Mouse (Mus musculus): ENCODE data around the gene Aamp. TPM values are rescaled to one million over a fixed set of nuclear protein-coding genes. Genes with fewer than 3 reads are reported as not detected.

The Aamp gene
- polyA plus RNA-seq, 1 experiment from 2014 or later, result 231 TPM

DNA sequence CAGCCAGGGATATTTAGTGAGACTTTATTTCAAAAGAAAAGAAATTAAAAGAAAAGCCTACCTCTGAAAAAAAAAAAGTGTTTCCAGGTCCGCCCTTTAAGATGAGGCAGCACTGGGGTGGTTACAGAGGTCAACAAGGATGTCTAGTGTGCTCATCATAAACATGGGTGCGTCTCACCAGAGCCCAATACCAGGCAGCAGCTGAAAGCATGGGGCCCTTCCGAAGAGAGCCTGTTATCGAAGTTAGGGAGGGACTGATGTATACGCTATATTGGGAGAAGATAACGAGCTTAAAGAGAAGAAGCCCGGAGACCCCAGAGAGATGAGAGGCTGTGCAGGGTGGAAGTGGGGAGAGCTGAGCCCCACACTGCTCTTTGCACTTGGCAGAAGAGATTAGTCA, 45.4 kb downstream of the Aamp start:
- 63% methylated on average over 7 of the region's 7 CpGs for WGBS
- peak overlapping the region; percentile 16; the same call in 1 of the 2 replicates for H3K4me2 ChIP-seq (ENCODE audit: low read length)
- H3K9ac ChIP-seq (ENCODE audit: low read length), result peak overlapping the region; percentile 23; the same call in 1 of the 2 replicates
- H3K27ac ChIP-seq (ENCODE audit: low read depth, low read length), result no peak overlapping the region
- H3K36me3 ChIP-seq (ENCODE audit: control insufficient read depth, insufficient read depth, low read length), result no peaks in the 10 kb centered on the region
- no peak overlapping the region for H3K4me3 ChIP-seq (ENCODE audit: low read depth, low read length)
- DNase-seq (ENCODE audit: low spot score) (no peak), ATAC-seq (no peak)
- H3K9me3 ChIP-seq (replicated peaks; ENCODE audit: control insufficient read depth, low read length), result no peaks in the 10 kb centered on the region
- no peaks in the 10 kb centered on the region for H3K27me3 ChIP-seq (replicated peaks; ENCODE audit: control insufficient read depth, insufficient read depth, low read length)
- peaks cover 22% of the 10 kb centered on the region for H3K4me1 ChIP-seq (ENCODE audit: control insufficient read depth, insufficient read depth, low read length)

DNA sequence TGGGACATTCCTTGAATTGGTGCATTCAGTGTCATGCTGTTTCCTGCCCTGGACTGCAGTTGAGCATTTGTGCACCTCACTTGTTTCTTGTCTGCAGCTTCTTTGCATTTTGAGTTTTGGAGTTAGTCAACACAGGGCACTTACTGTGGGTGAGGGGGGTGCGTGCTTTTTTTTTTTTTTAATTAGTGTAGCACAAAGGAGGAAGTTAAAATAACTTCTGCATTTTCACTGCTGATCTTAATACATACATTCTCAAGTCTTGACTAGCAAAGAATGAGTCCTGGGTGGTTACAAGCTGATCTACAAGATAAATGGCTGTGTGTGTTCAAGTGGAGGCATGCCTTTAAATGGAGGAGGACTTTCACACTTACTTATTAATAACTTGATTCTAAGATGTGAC, 46.4 kb downstream of the Aamp start:
- H3K4me3 ChIP-seq (ENCODE audit: low read depth, low read length), result peak overlapping the region; percentile 93
- no peaks in the 10 kb centered on the region for H3K27me3 ChIP-seq (replicated peaks; ENCODE audit: control insufficient read depth, insufficient read depth, low read length)
- H3K4me2 ChIP-seq (ENCODE audit: low read length), result peak overlapping the region; percentile 82
- no peak overlapping the region for H3K27ac ChIP-seq (ENCODE audit: low read depth, low read length)
- peaks cover 22% of the 10 kb centered on the region for H3K4me1 ChIP-seq (ENCODE audit: control insufficient read depth, insufficient read depth, low read length)
- H3K36me3 ChIP-seq (ENCODE audit: control insufficient read depth, insufficient read depth, low read length), result no peaks in the 10 kb centered on the region
- no peak for ATAC-seq
- no peak for DNase-seq (ENCODE audit: low spot score)
- H3K9me3 ChIP-seq (replicated peaks; ENCODE audit: control insufficient read depth, low read length), result no peaks in the 10 kb centered on the region
- H3K9ac ChIP-seq (ENCODE audit: low read length), result peak overlapping the region; percentile 93; the same call in 1 of the 2 replicates
- 70% methylated on average over 1 of the region's 1 CpGs for WGBS

DNA sequence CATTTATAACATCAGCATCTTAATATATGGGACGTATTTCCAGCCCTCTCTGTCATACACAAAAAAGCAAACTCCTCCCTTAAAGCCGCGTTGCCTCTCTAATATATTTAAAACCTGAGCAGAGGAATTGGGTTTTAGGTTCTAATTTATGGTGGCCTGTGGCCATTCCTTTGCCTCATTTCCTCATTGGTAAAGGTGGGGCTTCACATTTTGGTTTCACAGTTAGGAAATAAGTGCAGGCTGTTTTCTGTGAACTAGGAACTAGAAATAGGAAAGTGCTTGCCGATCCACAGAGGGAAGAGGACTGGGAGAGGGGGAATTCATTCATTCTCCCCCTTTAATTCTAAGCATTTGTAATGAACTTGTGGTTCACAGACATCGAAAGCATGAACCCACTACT, 46.9 kb downstream of the Aamp start:
- Histone ChIP-seq H3K4me3 (ENCODE audit: low read depth, low read length) (peak overlapping the region; percentile 93), H3K4me1 (ENCODE audit: control insufficient read depth, insufficient read depth, low read length) (peaks cover 22% of the 10 kb centered on the region), H3K4me2 (ENCODE audit: low read length) (peak overlapping the region; percentile 82), H3K9me3 (replicated peaks; ENCODE audit: control insufficient read depth, low read length) (no peaks in the 10 kb centered on the region), H3K27me3 (replicated peaks; ENCODE audit: control insufficient read depth, insufficient read depth, low read length) (no peaks in the 10 kb centered on the region), H3K9ac (ENCODE audit: low read length) (peak overlapping the region; percentile 93), H3K36me3 (ENCODE audit: control insufficient read depth, insufficient read depth, low read length) (no peaks in the 10 kb centered on the region), H3K27ac (ENCODE audit: low read depth, low read length) (no peak overlapping the region)
- ATAC-seq (no peak), DNase-seq (ENCODE audit: low spot score) (no peak)
- WGBS, result 49% methylated on average over 5 of the region's 5 CpGs

DNA sequence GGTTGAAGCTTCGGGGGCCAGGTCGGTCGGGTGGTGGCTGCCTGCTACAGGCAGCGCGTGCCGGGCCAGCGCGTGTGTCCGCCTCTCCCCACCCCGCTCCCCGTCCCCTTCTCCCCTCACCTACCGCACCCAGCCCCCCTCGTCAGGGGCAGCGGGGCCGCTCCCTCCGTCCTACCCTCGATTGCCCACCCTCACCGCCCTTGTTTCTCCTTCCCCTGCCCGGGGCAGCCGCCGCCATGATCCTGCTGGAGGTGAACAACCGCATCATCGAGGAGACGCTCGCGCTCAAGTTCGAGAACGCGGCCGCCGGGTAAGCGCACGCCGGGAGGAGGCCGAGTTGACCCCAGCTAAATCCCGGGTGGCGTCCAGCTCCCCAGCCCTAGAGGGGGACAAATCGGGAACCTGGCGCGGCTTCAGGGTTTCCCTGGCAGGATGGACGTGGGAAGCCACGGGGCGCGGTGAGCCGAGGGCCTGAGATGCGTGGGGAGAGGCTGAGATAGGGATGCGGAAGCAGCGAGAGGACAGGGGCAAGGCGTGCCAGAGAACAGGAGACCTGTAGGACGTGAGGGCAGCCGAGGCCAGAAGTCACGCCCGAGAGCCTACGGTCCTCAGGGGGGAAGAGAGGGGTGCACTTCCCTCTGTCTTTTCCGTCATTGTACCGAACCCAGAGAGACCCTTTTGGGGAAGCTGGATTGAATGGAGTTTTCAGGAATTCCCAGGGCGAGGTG, 47.8 kb downstream of the Aamp start:
- Histone ChIP-seq H3K4me1 (ENCODE audit: control insufficient read depth, insufficient read depth, low read length) (peaks cover 22% of the 10 kb centered on the region), H3K4me2 (ENCODE audit: low read length) (peak overlapping the region; percentile 82), H3K27ac (ENCODE audit: low read depth, low read length) (peak overlapping the region; percentile 85), H3K9me3 (replicated peaks; ENCODE audit: control insufficient read depth, low read length) (no peaks in the 10 kb centered on the region), H3K36me3 (ENCODE audit: control insufficient read depth, insufficient read depth, low read length) (no peaks in the 10 kb centered on the region), H3K27me3 (replicated peaks; ENCODE audit: control insufficient read depth, insufficient read depth, low read length) (no peaks in the 10 kb centered on the region), H3K9ac (ENCODE audit: low read length) (peak overlapping the region; percentile 93), H3K4me3 (ENCODE audit: low read depth, low read length) (peak overlapping the region; percentile 93)
- WGBS, result under 1% methylated on average over 46 of the region's 57 CpGs
- ATAC-seq, result peak; percentile 84
- DNase-seq (ENCODE audit: low spot score), result peak; percentile 14

DNA sequence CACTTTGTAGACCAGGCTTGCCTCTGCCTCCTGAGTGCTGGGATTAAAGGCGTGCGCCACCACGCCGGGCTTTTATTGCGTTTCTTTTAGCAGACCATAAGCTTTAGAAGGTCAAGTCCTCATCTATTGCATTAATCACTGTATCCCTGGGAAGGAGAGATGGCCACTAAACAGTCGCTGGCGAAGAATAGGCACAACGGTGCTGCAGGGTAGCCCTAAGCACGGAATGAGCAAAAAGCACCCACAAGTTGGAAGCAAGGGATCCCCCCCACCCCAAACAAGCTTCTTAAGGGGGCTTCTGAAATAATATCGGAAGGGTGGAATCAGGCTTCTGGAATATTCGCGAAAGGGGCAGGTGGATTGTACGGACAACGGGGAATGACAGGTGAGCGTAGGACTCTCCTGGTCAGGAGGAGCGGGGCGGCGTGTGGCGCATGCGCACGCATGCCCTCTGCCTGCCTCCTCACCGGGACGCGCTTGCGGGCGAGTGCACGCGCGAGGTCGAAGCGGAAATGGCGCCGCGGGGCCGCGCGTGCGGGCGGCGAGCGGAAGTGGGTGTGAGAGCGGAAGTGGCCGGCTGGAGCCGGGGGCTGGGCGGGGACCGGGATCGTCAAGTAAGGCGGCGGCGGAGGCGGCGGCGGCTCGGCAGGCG, 48.5 kb downstream of the Aamp start, which contains the start of gene Arpc2:
Gene Arpc2, plus strand, starts transcription at position 147 of the 652 bp plus-strand sequence.
- WGBS, result 2% methylated on average over 51 of the region's 55 CpGs
- DNase-seq (ENCODE audit: low spot score), result peak; percentile 97
- ATAC-seq, result peak; percentile 94

DNA sequence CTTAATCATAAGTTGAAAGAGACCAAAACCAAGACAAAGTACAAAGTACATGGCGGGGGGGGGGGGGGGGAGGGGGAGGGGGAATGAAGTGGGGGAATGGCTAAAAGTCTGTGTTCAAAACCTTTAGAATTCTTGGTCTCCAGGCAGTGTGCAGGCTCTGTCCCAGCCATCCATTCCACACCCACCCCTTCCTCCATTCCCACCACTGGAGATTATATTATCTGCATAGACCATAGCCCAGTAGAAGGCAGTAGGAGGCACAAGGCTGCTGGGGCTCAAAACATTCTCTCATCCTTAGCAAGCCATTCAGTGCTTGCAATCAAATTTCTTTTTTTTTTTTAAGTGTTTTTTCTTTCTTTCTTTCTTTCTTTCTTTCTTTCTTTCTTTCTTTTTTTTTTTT, 53.5 kb downstream of the Aamp start:
- no CpG with 5 or more reads among the region's 1 CpGs for WGBS
- Histone ChIP-seq H3K9ac (ENCODE audit: low read length) (no peak overlapping the region), H3K27me3 (replicated peaks; ENCODE audit: control insufficient read depth, insufficient read depth, low read length) (no peaks in the 10 kb centered on the region), H3K27ac (ENCODE audit: low read depth, low read length) (no peak overlapping the region), H3K4me2 (ENCODE audit: low read length) (no peak overlapping the region), H3K4me3 (ENCODE audit: low read depth, low read length) (no peak overlapping the region), H3K4me1 (ENCODE audit: control insufficient read depth, insufficient read depth, low read length) (no peaks in the 10 kb centered on the region), H3K9me3 (replicated peaks; ENCODE audit: control insufficient read depth, low read length) (no peaks in the 10 kb centered on the region), H3K36me3 (ENCODE audit: control insufficient read depth, insufficient read depth, low read length) (no peaks in the 10 kb centered on the region)
- ATAC-seq (no peak), DNase-seq (ENCODE audit: low spot score) (no peak)

More for the DNA sequence above, 48.5 kb downstream of the Aamp start, which contains the start of gene Arpc2:
- Histone ChIP-seq H3K4me1 (ENCODE audit: control insufficient read depth, insufficient read depth, low read length) (peaks cover 22% of the 10 kb centered on the region), H3K36me3 (ENCODE audit: control insufficient read depth, insufficient read depth, low read length) (no peaks in the 10 kb centered on the region), H3K27ac (ENCODE audit: low read depth, low read length) (peak within 1 kb of the TSS; percentile 85), H3K9ac (ENCODE audit: low read length) (peak within 1 kb of the TSS; percentile 93), H3K27me3 (replicated peaks; ENCODE audit: control insufficient read depth, insufficient read depth, low read length) (no peaks in the 10 kb centered on the region), H3K4me3 (ENCODE audit: low read depth, low read length) (peak within 1 kb of the TSS; percentile 93), H3K9me3 (replicated peaks; ENCODE audit: control insufficient read depth, low read length) (no peaks in the 10 kb centered on the region), H3K4me2 (ENCODE audit: low read length) (peak within 1 kb of the TSS; percentile 82)

DNA sequence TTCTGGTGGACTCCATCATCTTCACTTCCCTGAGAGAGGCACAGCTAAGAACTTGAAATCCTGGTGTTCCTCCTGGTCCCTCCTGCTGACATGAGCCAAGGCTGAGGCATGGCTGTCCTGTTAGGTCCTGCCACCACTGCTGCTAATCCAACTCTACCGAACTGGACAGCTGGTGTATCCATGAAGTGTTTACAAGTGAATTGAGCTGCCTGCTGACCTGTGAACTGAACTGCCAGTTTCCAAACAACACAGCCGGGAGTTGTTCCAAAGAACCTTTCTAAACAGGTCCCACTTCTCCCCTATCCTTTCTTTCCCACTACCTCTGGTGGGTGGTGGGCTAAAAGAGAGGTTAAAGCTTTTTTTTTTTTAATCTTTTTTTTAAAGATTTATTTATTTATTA, 54.6 kb downstream of the Aamp start:
- 71% methylated on average over 2 of the region's 2 CpGs for WGBS
- DNase-seq (ENCODE audit: low spot score), result no peak
- H3K27ac ChIP-seq (ENCODE audit: low read depth, low read length), result no peak overlapping the region
- H3K4me1 ChIP-seq (ENCODE audit: control insufficient read depth, insufficient read depth, low read length), result no peaks in the 10 kb centered on the region
- no peak overlapping the region for H3K4me3 ChIP-seq (ENCODE audit: low read depth, low read length)
- H3K36me3 ChIP-seq (ENCODE audit: control insufficient read depth, insufficient read depth, low read length), result no peaks in the 10 kb centered on the region
- H3K9me3 ChIP-seq (replicated peaks; ENCODE audit: control insufficient read depth, low read length), result no peaks in the 10 kb centered on the region
- H3K27me3 ChIP-seq (replicated peaks; ENCODE audit: control insufficient read depth, insufficient read depth, low read length), result no peaks in the 10 kb centered on the region
- no peak for ATAC-seq
- H3K4me2 ChIP-seq (ENCODE audit: low read length), result no peak overlapping the region
- no peak overlapping the region for H3K9ac ChIP-seq (ENCODE audit: low read length)

Measured in forebrain, embryonic 14.5 days (tissue).